Mouse (Mus musculus) ovary, postnatal 36 days (tissue): ENCODE results near the gene Clec2g.

Experiments
- DNase-seq: peaks from one replicate; pipeline ENCODE4 v3.0.0; 2022; ENCODE audit warnings: low spot score, mixed read lengths

The Clec2g gene

DNA sequence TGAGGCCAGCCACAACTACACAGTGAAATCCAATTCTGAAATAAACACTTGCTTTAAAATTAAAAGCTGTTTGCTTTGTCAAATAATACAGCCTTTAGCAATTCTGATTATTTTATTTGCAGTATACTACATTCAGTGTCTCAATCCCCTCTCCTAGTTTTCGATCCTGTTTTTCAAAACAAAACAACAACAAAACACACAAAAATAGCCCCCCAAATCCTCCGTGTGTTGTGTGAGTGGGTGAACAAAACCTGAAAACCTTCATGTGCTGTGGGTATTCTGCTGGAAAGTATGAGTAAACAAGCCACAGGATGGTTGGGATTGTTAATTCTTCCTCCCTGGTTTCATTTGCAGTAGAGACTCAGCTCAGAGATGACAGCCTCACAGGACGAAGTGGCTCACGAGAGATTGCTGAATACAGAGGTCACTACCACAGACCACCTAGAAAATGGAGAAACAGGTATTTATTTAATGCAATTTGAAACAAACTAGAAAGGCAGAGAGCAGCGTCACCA lies 79.6 kb downstream of the Clec2g start:
- no peak for DNase-seq

GRCm38 (mm10) chr6:129014399-129014798 lies 80.2 kb downstream of the Clec2g start:
- no peak for DNase-seq

- DNase-seq, result no peak
These were observed 93.5 kb downstream of the Clec2g start for GRCm38 (mm10) chr6:129027451-129028248.

- no peak for DNase-seq
These were observed 96.1 kb downstream of the Clec2g start for GRCm38 (mm10) chr6:129030175-129030824.

GRCm38 (mm10) chr6:129030964-129031363 lies 96.8 kb downstream of the Clec2g start:
- DNase-seq, result no peak

DNA sequence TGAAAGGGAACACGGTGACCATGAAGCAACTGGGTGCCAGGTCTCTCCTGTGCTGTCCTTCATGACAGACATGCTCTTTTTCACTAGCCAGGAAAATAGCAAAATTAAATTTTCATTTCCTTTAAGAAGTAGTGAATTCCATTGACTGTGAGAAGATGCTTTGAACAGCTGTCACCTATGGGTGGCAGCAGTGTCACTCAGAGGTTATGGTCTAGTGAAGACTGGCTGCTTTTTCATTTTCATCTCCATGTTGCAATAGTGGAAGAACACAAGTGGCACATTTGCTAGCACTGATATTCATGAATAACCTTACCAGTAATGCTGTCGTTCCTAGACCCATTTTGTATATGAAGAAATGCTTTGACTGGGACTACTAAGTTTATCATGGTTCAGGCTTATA lies 99.2 kb downstream of the Clec2g start:
- no peak for DNase-seq
